Mouse (Mus musculus): ENCODE data around the gene Sez6l2.

GRCm38 (mm10) chr7:126983113-126983512 lies 32.8 kb downstream of the Sez6l2 start:
- TF ChIP-seq CTCF (IDR thresholded peaks at IDR 0.05) (no peak), EP300 (IDR thresholded peaks at IDR 0.05) (no peak)

Measured in lung, postnatal 0 days (tissue).